Comparison of ENCODE assay signal across 12 mouse cellular contexts in the genomic region with DNA sequence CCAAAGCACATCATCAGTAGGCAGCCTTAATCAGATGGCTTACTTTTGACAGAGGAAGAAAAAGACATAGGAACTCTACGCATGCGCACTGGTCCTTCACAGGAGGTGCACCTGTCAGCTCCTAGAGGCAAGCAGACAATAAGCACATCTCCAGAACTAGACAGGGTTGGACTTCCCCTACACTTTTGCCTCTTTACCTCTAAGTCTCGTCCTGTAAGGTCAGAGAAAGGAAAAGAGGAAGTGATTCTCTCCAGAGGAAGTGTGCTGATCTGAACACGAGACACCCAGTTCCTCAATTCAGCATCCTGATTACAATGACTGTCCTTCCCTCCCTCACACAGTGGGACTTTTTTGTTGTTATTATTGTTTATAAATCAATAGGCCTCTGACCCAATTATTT. TPM values are rescaled to one million over a fixed set of nuclear protein-coding genes. Genes with fewer than 3 reads are reported as not detected.
DNase-seq lines count a peak whose midpoint lies in the region; ATAC-seq and TF ChIP-seq lines count a peak whose summit lies in the region.
"Had no signal": no experiment of that assay in that cellular context is flagged by ENCODE, and none has a peak within 500 bp of the region (broad histone marks: within the 10 kb centered on the region; RNA-seq: fewer than 3 reads in every experiment).

No protein-coding gene starts in this region.

- DNase-seq in left cerebral cortex, postnatal 14 days (ENCODE audit: low spot score in 2 of 2): peak; percentile 2 to 15
- DNase-seq in left cerebral cortex, adult 18-20 months (ENCODE audit: low spot score in 2 of 2): no peak
- peak; percentile 48 to 56 for DNase-seq in monocyte, adult 2 months (ENCODE audit: low read depth in 1 of 2, low spot score in 2 of 2)
- peak; percentile 54 for DNase-seq in thymus, postnatal 25 days
- DNase-seq in gastrocnemius, adult 18-20 months (ENCODE audit: low spot score): no peak
- no peak for DNase-seq in adrenal gland, postnatal 10 days

- H3K4me3 ChIP-seq in bone marrow macrophage, adult 2 months (ENCODE audit: insufficient read depth, low read length): no peak overlapping the region
- H3K4me3 ChIP-seq: heart, adult 2 months; lung, embryonic 15.5 days had no signal

- TF ChIP-seq POLR2A in bone marrow macrophage, adult 2 months (IDR thresholded peaks at IDR 0.05; ENCODE audit: borderline replicate concordance, low read depth, low read length): no peak

- no peak for TF ChIP-seq CTCF in bone marrow macrophage, adult 2 months (IDR thresholded peaks at IDR 0.05; ENCODE audit: low read depth, low read length)

- H3K4me1 ChIP-seq in bone marrow macrophage, adult 2 months (ENCODE audit: control insufficient read depth, insufficient read depth, low read length): peaks cover 16% of the 10 kb centered on the region
- H3K4me1 ChIP-seq: lung, embryonic 15.5 days had no signal

- no peak for ATAC-seq in erythroid progenitor cell, adult 5-6 weeks (replicated peaks; ENCODE audit: low FRiP score, poor library complexity, severe bottlenecking)
- ATAC-seq: intestine, postnatal 0 days; Patski had no signal

- peak overlapping the region; percentile 56 for H3K27ac ChIP-seq in bone marrow macrophage, adult 2 months (ENCODE audit: insufficient read depth, low read depth, low read length)
- H3K27ac ChIP-seq: heart, adult 2 months; lung, embryonic 15.5 days had no signal

- intact Hi-C loops in left cerebral cortex, postnatal 14 days (cut with DNase I): loop anchor here (10.0 kb wide), 1 partner anchor 294 kb away; no protein-coding TSS in a partner anchor

RNA-seq across cellular contexts. Expression of gene Nnmt, which starts 46.3 kb away (rescaled TPM):
- 1 to 10 TPM; 2.0 to 2.4 TPM for total RNA-seq in left cerebral cortex, postnatal 14 days (2021)
- under 1 TPM; 0.60 to 0.66 TPM for total RNA-seq in left cerebral cortex, adult 18-20 months (2021)
- 0.80 TPM in 1 of 2 replicates, not detected in the other for polyA plus RNA-seq in bone marrow macrophage, adult 2 months (2012; ENCODE audit: insufficient read depth, insufficient read length, missing spikeins)
- 14.3 TPM in 1 of 2 replicates, not detected in the other for total RNA-seq in erythroid progenitor cell, adult 5-6 weeks (2015; ENCODE audit: low replicate concordance)
- not detected in 2 replicates for total RNA-seq in erythroid progenitor cell, adult 5-6 weeks (2017; ENCODE audit: low replicate concordance)
- total RNA-seq in gastrocnemius, adult 18-20 months (2021): 1 to 10 TPM; 2.6 to 5.5 TPM
- total RNA-seq in adrenal gland, postnatal 10 days (2021): 10 to 100 TPM; 13.9 to 20.8 TPM

Comparison
In these comparisons a context has a peak if more than half of its experiments do, and no peak if none do; other contexts are left out.
1. DNase-seq: peak in left cerebral cortex, postnatal 14 days (2 of 2), monocyte, adult 2 months (2 of 2) and thymus, postnatal 25 days (single experiment); none in left cerebral cortex, adult 18-20 months (0 of 2), gastrocnemius, adult 18-20 months (single experiment) and adrenal gland, postnatal 10 days (single experiment).